Mouse (Mus musculus) testis, adult 10 weeks (tissue): ENCODE results near the gene Fermt3. TPM values are rescaled to one million over a fixed set of nuclear protein-coding genes. Genes with fewer than 3 reads are reported as not detected.

ENCODE experiments used
- polyA plus RNA-seq: library from polyadenylated mRNA; stranded (reverse); fragments of 350-450 nt; fragmentation: Illumina TruSeq; extraction: RNeasy Lipid Tissue Mini Kit (QIAGEN cat#74804); gene quantifications from one replicate; pipeline ENCODE4 v1.2.3, GENCODE M21; 2014; ENCODE audit warnings: low read depth, low replicate concordance

The Fermt3 gene
- polyA plus RNA-seq: not detected

GRCm38 (mm10) chr19:7019191-7019590, at the start of gene Fermt3:
Fermt3 (minus strand) TSS chr19:7019469.

GRCm38 (mm10) chr19:7056248-7057087, 37.2 kb upstream of the Fermt3 start, which contains the start of gene Macrod1:
Macrod1 (plus strand) TSS chr19:7056810.

GRCm38 (mm10) chr19:7039841-7040636, 20.8 kb upstream of the Fermt3 start, which contains the start of gene Stip1:
Stip1 (minus strand) TSS chr19:7039967.

GRCm38 (mm10) chr19:6996006-6996405, 23.3 kb downstream of the Fermt3 start, which contains the start of the genes Nudt22 and Trpt1:
Nudt22 (minus strand) TSS chr19:6996117.
Trpt1 (plus strand) TSS chr19:6996131.

GRCm38 (mm10) chr19:6992011-6992858, 27.0 kb downstream of the Fermt3 start, which contains the start of gene Dnajc4:
Dnajc4 (minus strand) TSS chr19:6992572.

GRCm38 (mm10) chr19:6987061-6987903, 32.0 kb downstream of the Fermt3 start, which contains the start of gene Vegfb:
Vegfb (minus strand) TSS chr19:6987651.

GRCm38 (mm10) chr19:6980381-6981093, 38.7 kb downstream of the Fermt3 start, which contains the start of gene Fkbp2:
Fkbp2 (minus strand) TSS chr19:6980501.

GRCm38 (mm10) chr19:6975537-6976521, 43.4 kb downstream of the Fermt3 start, which contains the start of gene Plcb3:
Plcb3 (minus strand) TSS chr19:6976470.

GRCm38 (mm10) chr19:6974211-6975205, 44.8 kb downstream of the Fermt3 start, which contains the start of gene Ppp1r14b:
Ppp1r14b (plus strand) TSS chr19:6974968.

Other genes with a start within 250 kb of the Fermt3 start
- 0.55 TPM for gene Rps6ka4, start 178.8 kb downstream of the Fermt3 start, polyA plus RNA-seq
- gene Ccdc88b, start 161.3 kb downstream of the Fermt3 start, polyA plus RNA-seq: 0.10 TPM
- 18.9 TPM for gene Trmt112, start 109.8 kb downstream of the Fermt3 start, polyA plus RNA-seq
- 16.4 TPM for gene Prdx5, start 109.4 kb downstream of the Fermt3 start, polyA plus RNA-seq
- gene Esrra, start 97.7 kb downstream of the Fermt3 start, polyA plus RNA-seq: 0.91 TPM
- gene Catsperz, start 94.1 kb downstream of the Fermt3 start, polyA plus RNA-seq: 264 TPM
- gene Kcnk4, start 85.0 kb downstream of the Fermt3 start, polyA plus RNA-seq: 0.41 TPM
- gene Bad, start 77.6 kb downstream of the Fermt3 start, polyA plus RNA-seq: 2.3 TPM
- gene Gpr137, start 77.0 kb downstream of the Fermt3 start, polyA plus RNA-seq: 1.9 TPM
- 11.3 TPM for gene Ppp1r14b, start 44.5 kb downstream of the Fermt3 start, polyA plus RNA-seq
- 1.5 TPM for gene Plcb3, start 43.0 kb downstream of the Fermt3 start, polyA plus RNA-seq
- gene Fkbp2, start 39.0 kb downstream of the Fermt3 start, polyA plus RNA-seq: 3.5 TPM
- 1.4 TPM for gene Vegfb, start 31.8 kb downstream of the Fermt3 start, polyA plus RNA-seq
- gene Dnajc4, start 26.9 kb downstream of the Fermt3 start, polyA plus RNA-seq: 2.3 TPM
- not detected for gene Nudt22, start 23.4 kb downstream of the Fermt3 start, polyA plus RNA-seq
- 0.63 TPM for gene Trpt1, start 23.3 kb downstream of the Fermt3 start, polyA plus RNA-seq
- 79.5 TPM for gene Stip1, start 20.5 kb upstream of the Fermt3 start, polyA plus RNA-seq
- gene Macrod1, start 37.3 kb upstream of the Fermt3 start, polyA plus RNA-seq: 5.6 TPM
- gene Flrt1, start 86.3 kb upstream of the Fermt3 start, polyA plus RNA-seq: 1.2 TPM
- gene Otub1, start 186.8 kb upstream of the Fermt3 start, polyA plus RNA-seq: 22.5 TPM
- gene Cox8a, start 198.1 kb upstream of the Fermt3 start, polyA plus RNA-seq: 12.7 TPM
- 25.5 TPM for gene Naa40, start 221.7 kb upstream of the Fermt3 start, polyA plus RNA-seq
- 0.29 TPM for gene Rcor2, start 247.9 kb upstream of the Fermt3 start, polyA plus RNA-seq